Mouse (Mus musculus) kidney, embryonic 15.5 days (tissue): ENCODE results near the gene Ss18l1. TPM values are rescaled to one million over a fixed set of nuclear protein-coding genes. Genes with fewer than 3 reads are reported as not detected.

Source experiments
- ATAC-seq: fragments of 200-750 bp; cut with Nextera tagmentation; replicated peaks from 2 replicates; pipeline ENCODE4 v1.8.0; 2017; ENCODE audit warnings: moderate TSS enrichment; ENCODE audit not compliant: low FRiP score
- H3K27ac ChIP-seq: fragments of 300-500 bp; sonication (generic); 2 replicates; pipeline ENCODE4 v1.5.1; 2015; ENCODE audit warnings: mild to moderate bottlenecking, inconsistent platforms
- H3K27me3 ChIP-seq: fragments of 300-500 bp; sonication (generic); 2 replicates; pipeline ENCODE4 v1.6.1; 2015; ENCODE audit warnings: inconsistent platforms
- H3K36me3 ChIP-seq: fragments of 300-500 bp; sonication (generic); 2 replicates; pipeline ENCODE4 v1.6.1; 2015; ENCODE audit warnings: inconsistent platforms
- H3K4me1 ChIP-seq: fragments of 300-500 bp; sonication (generic); 2 replicates; pipeline ENCODE4 v1.6.1; 2015; ENCODE audit warnings: inconsistent platforms
- H3K4me2 ChIP-seq: fragments of 300-500 bp; sonication (generic); 2 replicates; pipeline ENCODE4 v1.6.1; 2015; ENCODE audit warnings: moderate library complexity, mild to moderate bottlenecking, inconsistent platforms
- H3K4me3 ChIP-seq: fragments of 300-500 bp; sonication (generic); replicated peaks from 2 replicates; pipeline ENCODE4 v1.5.1; 2015; ENCODE audit warnings: mild to moderate bottlenecking, inconsistent platforms
- H3K9ac ChIP-seq: fragments of 300-500 bp; sonication (generic); 2 replicates; pipeline ENCODE4 v1.6.1; 2015; ENCODE audit warnings: mild to moderate bottlenecking, inconsistent platforms
- H3K9me3 ChIP-seq: fragments of 300-500 bp; sonication (generic); replicated peaks from 2 replicates; pipeline ENCODE4 v1.6.1; 2016; ENCODE audit warnings: inconsistent platforms
- WGBS: fragments of 180-500 bp; shearing (Covaris S2); methylation state at CpG from one replicate; pipeline ENCODE4 v1.1.7; 2015; ENCODE audit warnings: mixed read lengths; 5-methylcytosine and 5-hydroxymethylcytosine counted together
- polyA plus RNA-seq: library from polyadenylated mRNA; unstranded; fragments of >200 nt; fragmentation: Nextera tagmentation; extraction: Ambion mirVana; gene quantifications from 2 replicates; pipeline ENCODE4 v1.2.1, GENCODE M21; 2015

The Ss18l1 gene
- polyA plus RNA-seq, 1 experiment from 2014 or later, result 6.4 TPM

DNA sequence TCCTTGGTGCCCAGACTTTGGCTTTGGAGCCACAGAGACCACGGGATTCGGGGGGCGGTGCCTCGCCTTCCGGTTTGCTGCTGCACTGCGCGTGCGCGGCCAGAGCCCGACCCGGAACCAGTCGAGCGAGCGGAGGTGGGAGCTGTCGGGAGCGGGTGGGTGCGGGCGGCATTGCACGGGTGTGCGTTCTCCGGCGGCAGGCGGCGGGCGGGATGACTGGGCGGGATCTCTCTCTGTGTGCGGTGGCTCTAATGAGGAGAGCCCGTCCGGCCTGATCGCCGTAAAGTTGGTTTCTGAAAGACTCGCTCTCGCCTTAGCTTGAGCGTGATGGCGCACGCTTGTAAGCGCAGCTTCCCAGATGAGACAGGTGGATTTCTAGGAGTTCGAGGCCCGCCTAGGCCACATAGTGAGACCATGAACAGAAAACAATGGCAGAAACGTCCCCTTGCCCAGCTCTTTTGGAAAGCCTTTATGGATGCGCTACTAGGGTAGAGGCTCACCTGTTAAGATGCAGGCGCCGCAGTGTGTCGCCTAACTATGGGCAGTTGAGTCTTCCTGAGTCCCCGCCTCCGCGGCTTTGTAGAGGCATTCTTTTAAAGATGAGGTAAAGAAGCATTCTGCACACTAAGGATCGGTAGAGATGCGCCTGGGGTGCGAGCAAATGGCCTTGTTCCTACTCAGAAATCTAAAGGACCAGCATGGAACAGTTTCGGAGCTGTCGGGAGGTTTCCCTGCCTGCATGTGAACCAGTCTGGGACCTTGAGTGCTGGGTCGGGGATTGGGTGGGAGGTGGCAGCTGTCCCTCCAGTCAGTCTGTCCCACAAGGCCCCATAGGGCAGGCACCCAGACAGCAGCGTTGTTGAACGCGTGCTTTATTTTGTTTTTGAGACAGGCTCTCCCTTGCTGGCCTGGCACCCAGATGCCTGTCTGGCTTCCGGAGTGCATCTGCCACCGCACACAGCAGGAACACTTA lies 28.5 kb downstream of the Ss18l1 start, which contains the start of gene Mtg2:
TSS of gene Mtg2 (plus strand) at position 108 of the 973 bp plus-strand sequence.
- H3K4me3 ChIP-seq, result peak within 1 kb of the TSS; percentile 84

DNA sequence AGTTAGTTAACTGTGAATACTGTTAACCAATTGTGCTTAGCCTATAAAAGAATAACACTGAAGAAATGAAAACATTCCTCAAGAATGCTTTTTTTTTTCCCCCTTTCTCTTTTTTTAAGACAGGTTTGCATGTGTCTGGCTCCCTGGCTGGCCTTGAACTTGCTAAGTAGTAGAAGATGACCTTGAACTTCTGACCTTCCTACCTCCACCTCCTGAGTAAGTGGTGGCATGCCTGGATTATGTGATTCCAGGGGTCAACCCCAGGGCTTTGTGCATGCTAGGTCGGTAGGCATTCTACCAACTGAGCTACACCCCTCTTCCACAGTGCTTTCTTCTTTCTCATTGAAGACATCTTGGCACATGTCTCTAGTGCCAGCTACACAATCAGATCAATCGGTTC lies 29.4 kb downstream of the Ss18l1 start:
- no peaks in the 10 kb centered on the region for H3K27me3 ChIP-seq
- no peak overlapping the region for H3K4me2 ChIP-seq
- peaks cover 11% of the 10 kb centered on the region for H3K4me1 ChIP-seq
- no peak overlapping the region for H3K4me3 ChIP-seq
- no peaks in the 10 kb centered on the region for H3K9me3 ChIP-seq
- WGBS, result 82% methylated on average over 2 of the region's 2 CpGs
- no peak overlapping the region for H3K27ac ChIP-seq
- no peak overlapping the region for H3K9ac ChIP-seq
- ATAC-seq, result no peak
- H3K36me3 ChIP-seq, result peaks cover 28% of the 10 kb centered on the region

More for the DNA sequence above, 28.5 kb downstream of the Ss18l1 start, which contains the start of gene Mtg2:
- Histone ChIP-seq H3K4me2 (peak within 1 kb of the TSS; percentile 77), H3K27ac (peak within 1 kb of the TSS; percentile 83), H3K36me3 (peaks cover 24% of the 10 kb centered on the region), H3K4me1 (peaks cover 11% of the 10 kb centered on the region), H3K9me3 (no peaks in the 10 kb centered on the region), H3K9ac (peak within 1 kb of the TSS; percentile 64), H3K27me3 (no peaks in the 10 kb centered on the region)
- ATAC-seq, result peak; percentile 97
- 5% methylated on average over 58 of the region's 58 CpGs for WGBS

DNA sequence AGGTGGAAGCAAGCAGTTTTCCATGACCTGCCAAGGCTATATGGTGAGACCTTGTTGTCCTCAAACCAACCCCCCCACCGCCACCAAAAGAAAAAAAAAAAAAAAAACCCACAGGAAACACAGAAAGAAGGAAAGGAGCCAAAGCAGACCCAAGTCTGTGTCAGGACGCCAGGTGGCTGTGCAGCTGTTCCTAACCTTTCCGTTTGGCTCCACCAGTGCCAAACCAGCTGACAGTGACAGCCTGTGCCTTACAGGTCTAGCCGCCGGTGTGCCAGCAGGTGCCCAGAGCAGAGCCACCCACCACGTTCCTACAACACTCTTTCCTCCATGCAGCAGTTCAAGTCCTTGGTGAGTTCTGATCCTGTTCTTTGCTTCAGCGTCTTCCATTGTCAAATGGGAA lies 30.6 kb downstream of the Ss18l1 start:
- peaks cover 11% of the 10 kb centered on the region for H3K4me1 ChIP-seq
- H3K9me3 ChIP-seq, result no peaks in the 10 kb centered on the region
- peaks cover 27% of the 10 kb centered on the region for H3K36me3 ChIP-seq
- H3K4me2 ChIP-seq, result no peak overlapping the region
- WGBS, result 95% methylated on average over 7 of the region's 7 CpGs
- no peaks in the 10 kb centered on the region for H3K27me3 ChIP-seq
- no peak for ATAC-seq
- H3K4me3 ChIP-seq, result no peak overlapping the region
- H3K9ac ChIP-seq, result no peak overlapping the region
- H3K27ac ChIP-seq, result no peak overlapping the region

DNA sequence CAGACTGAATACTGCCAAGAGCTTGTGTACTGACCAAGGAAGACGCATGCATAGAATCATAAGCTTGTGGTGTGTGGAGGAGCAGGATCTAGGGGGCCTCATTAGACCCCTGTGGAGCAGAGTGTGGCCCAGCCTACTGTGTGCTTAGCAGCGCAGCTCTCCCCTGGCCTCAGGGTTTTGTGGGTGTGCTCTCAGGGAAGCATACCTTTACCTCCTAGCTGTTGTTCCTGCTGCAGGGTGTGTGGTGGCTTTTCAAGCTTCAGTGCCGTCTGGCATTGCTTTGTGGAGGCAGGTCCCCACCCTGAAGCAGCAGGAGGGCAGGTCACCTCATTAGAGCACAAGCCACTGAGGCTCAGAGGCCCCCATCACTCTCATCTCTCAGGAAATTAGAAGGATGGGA lies 35.3 kb downstream of the Ss18l1 start:
- Histone ChIP-seq H3K9ac (no peak overlapping the region), H3K27me3 (no peaks in the 10 kb centered on the region), H3K4me2 (no peak overlapping the region), H3K9me3 (no peaks in the 10 kb centered on the region), H3K4me3 (no peak overlapping the region), H3K27ac (no peak overlapping the region), H3K36me3 (peaks cover 42% of the 10 kb centered on the region), H3K4me1 (no peaks in the 10 kb centered on the region)
- no peak for ATAC-seq
- WGBS, result 76% methylated on average over 3 of the region's 3 CpGs

DNA sequence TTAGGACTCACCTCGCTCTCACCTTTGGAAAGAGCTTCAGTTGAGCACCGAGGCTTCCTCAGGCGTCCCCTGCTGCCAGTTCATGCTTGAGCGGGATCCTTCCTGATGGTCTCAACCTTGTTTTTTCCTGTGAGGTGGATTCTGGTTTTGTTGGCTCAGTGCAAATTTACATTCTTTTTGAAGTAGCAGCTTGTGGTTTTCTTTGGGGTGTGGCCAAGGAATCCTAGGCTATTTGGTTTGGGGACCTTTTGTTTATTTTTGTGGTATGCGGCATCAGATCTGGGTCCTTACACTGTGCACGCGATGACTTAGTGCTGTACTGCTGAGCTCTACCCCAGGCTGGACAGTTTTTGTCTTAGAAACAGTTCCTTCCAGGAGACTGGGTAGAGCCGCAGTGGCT lies 38.4 kb downstream of the Ss18l1 start:
- no peaks in the 10 kb centered on the region for H3K9me3 ChIP-seq
- no peak for ATAC-seq
- H3K36me3 ChIP-seq, result peaks cover 51% of the 10 kb centered on the region
- WGBS, result 82% methylated on average over 8 of the region's 8 CpGs
- no peak overlapping the region for H3K4me3 ChIP-seq
- no peaks in the 10 kb centered on the region for H3K27me3 ChIP-seq
- H3K27ac ChIP-seq, result no peak overlapping the region
- no peak overlapping the region for H3K4me2 ChIP-seq
- H3K9ac ChIP-seq, result no peak overlapping the region
- peaks cover 16% of the 10 kb centered on the region for H3K4me1 ChIP-seq

DNA sequence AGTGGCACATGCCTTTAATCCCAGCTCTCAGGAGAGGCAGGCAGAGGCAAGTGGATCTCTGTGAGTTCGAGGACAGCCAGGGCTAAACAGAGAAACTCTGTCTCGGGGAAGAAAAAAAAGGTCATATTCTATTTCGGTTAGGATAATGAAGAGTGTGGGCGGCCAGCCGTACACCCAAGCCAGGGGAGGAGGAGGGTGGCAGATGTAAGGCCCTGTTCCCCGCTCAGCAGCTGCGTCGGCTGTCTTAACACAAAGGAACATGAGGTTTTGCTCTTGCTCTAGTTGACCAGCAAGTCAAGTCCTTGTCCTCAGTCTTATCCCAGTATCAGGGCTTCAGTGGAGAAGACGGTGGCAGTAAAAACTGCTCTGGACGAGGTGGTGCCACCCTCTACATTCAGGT lies 40.8 kb downstream of the Ss18l1 start:
- ATAC-seq, result no peak
- H3K4me1 ChIP-seq, result peaks cover 27% of the 10 kb centered on the region
- no peak overlapping the region for H3K9ac ChIP-seq
- H3K9me3 ChIP-seq, result no peaks in the 10 kb centered on the region
- WGBS, result 74% methylated on average over 10 of the region's 10 CpGs
- no peaks in the 10 kb centered on the region for H3K27me3 ChIP-seq
- no peak overlapping the region for H3K27ac ChIP-seq
- no peak overlapping the region for H3K4me3 ChIP-seq
- peaks cover 42% of the 10 kb centered on the region for H3K36me3 ChIP-seq
- no peak overlapping the region for H3K4me2 ChIP-seq

DNA sequence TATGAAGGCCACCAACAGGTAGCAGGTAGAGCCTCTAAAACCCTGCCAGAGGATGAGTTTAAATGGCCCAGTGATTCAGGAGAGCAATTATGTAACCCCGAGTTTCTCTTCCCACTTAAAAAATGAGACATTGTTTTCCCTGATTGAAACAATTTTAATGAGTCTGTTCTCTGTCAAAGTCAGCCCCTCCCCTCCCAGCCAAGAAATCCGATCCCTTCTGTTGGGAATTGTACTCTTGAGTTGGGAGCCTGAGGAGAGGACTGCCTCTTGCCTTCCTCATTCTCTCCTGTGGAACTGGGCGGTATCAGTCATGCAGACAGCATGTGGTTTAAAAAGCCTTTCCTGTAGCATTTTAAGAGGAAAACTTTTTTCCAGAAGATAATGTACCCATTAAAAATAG lies 42.3 kb downstream of the Ss18l1 start:
- WGBS, result 21% methylated on average over 3 of the region's 3 CpGs

DNA sequence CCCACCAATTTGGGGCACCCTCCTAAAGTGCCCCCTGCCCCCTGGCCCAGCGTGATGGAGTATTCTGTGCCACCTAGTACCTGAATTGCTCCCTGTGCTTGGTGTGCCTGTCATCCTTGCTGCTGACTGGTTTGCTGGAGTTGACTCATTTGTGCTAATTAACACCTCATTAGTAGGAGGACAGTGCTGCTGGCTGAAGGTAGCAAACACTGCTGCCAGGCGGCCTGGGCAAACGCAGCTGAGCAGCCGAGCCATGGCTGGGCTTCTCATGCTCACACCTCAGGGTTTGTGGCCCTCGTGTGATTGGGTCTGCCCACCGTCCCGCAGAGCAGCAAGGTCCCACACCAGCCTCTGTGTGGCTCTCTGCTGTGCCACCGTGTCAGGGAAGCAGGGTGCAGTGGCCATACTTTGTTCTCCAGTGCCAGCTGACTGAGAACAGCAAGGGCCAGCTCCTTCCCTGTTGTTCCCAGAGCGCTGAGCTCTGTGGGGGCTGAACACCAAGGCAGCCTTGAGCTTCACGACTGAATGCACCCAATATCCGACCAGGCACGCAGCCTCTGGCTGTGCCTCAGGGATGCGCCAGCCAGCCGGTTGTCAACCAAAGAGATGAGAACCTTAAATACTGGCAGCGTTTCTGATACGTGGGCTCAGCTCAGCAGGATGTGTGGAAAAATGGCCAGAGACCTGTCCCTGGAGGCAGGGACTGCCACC lies 43.8 kb downstream of the Ss18l1 start:
- H3K9me3 ChIP-seq, result no peaks in the 10 kb centered on the region
- peaks cover 36% of the 10 kb centered on the region for H3K4me1 ChIP-seq
- H3K27me3 ChIP-seq, result no peaks in the 10 kb centered on the region
- no peak overlapping the region for H3K27ac ChIP-seq
- 53% methylated on average over 16 of the region's 16 CpGs for WGBS
- peaks cover 32% of the 10 kb centered on the region for H3K36me3 ChIP-seq
- H3K9ac ChIP-seq, result no peak overlapping the region
- no peak overlapping the region for H3K4me2 ChIP-seq
- H3K4me3 ChIP-seq, result no peak overlapping the region
- 0 out of 2 replicates have a peak, but pooled peaks have one; percentile 37 for ATAC-seq

More for the DNA sequence above, 42.3 kb downstream of the Ss18l1 start:
- Histone ChIP-seq H3K9me3 (no peaks in the 10 kb centered on the region), H3K27ac (no peak overlapping the region), H3K27me3 (no peaks in the 10 kb centered on the region), H3K9ac (no peak overlapping the region), H3K4me1 (peaks cover 27% of the 10 kb centered on the region), H3K4me3 (no peak overlapping the region), H3K36me3 (peaks cover 32% of the 10 kb centered on the region), H3K4me2 (no peak overlapping the region)
- ATAC-seq, result no peak

DNA sequence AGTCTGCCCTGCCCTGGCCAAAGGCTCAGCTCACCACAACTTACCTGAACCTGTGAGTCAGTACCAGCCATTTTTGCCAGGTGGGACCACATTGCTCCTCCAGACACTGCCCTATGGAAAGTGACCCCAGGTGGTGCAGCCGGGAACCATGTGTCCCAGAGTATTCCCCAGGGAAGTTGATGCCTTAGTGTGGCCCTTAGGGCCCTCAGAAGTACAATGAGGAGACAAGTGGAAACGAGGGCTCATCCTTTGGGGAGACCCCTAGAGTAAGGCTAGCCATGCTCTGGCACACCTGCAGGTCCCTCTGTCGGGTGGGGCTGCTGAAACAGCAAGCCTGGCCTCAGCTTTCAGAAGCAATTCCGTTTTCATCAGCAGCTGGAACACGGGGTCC lies 44.3 kb downstream of the Ss18l1 start:
- peaks cover 32% of the 10 kb centered on the region for H3K36me3 ChIP-seq
- 81% methylated on average over 5 of the region's 5 CpGs for WGBS
- H3K9ac ChIP-seq, result no peak overlapping the region
- no peaks in the 10 kb centered on the region for H3K27me3 ChIP-seq
- no peak overlapping the region for H3K27ac ChIP-seq
- no peak overlapping the region for H3K4me3 ChIP-seq
- peaks cover 36% of the 10 kb centered on the region for H3K4me1 ChIP-seq
- no peak overlapping the region for H3K4me2 ChIP-seq
- H3K9me3 ChIP-seq, result no peaks in the 10 kb centered on the region
- no peak for ATAC-seq

DNA sequence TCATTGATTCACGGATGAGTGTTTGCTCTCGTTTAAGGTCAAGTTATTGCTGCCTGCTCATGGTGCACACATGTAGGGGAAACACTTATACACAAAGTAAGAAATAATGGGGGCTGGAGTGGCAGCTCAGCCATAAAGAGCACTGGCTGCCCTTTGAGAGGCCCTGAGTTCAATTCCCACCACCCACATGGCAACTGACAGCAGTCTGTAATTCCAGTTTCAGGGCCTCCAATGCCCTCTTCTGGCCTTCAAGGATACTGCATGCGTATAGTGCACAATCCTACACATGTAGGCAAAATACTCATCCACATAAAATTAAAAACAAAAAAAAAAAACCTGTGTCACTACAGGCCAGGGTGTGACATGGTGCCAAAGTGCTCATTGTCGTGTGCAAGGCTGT lies 45.2 kb downstream of the Ss18l1 start:
- H3K4me2 ChIP-seq, result no peak overlapping the region
- WGBS, result 85% methylated on average over 4 of the region's 4 CpGs
- H3K4me1 ChIP-seq, result peaks cover 36% of the 10 kb centered on the region
- no peak overlapping the region for H3K9ac ChIP-seq
- no peaks in the 10 kb centered on the region for H3K27me3 ChIP-seq
- peaks cover 27% of the 10 kb centered on the region for H3K36me3 ChIP-seq
- H3K4me3 ChIP-seq, result no peak overlapping the region
- H3K9me3 ChIP-seq, result no peaks in the 10 kb centered on the region
- H3K27ac ChIP-seq, result no peak overlapping the region
- no peak for ATAC-seq

DNA sequence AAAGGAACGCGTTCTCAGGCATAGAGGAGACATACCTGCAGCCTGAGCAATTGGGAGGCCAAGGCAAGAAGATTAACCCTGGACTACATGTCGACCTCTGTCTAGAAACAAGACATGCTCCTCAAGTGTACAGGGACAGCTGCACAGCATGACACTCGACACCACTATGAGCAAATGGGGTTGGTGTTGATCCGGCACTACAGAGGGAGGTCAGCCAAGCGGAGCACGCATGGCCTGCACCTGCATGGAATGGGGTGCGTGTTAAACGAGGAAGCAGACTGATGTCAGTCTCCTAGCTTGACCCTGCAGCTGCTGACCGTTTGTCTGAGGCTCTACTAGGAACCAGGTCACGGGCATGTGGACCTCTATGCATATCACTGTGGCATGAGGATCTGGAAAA lies 48.0 kb downstream of the Ss18l1 start:
- Histone ChIP-seq H3K27ac (no peak overlapping the region), H3K9me3 (no peaks in the 10 kb centered on the region), H3K4me3 (no peak overlapping the region), H3K27me3 (no peaks in the 10 kb centered on the region), H3K4me1 (peaks cover 23% of the 10 kb centered on the region), H3K4me2 (no peak overlapping the region), H3K9ac (no peak overlapping the region), H3K36me3 (peaks cover 7% of the 10 kb centered on the region)
- ATAC-seq, result peak; percentile 71; the same call in 1 of the 2 replicates
- 35% methylated on average over 11 of the region's 11 CpGs for WGBS

DNA sequence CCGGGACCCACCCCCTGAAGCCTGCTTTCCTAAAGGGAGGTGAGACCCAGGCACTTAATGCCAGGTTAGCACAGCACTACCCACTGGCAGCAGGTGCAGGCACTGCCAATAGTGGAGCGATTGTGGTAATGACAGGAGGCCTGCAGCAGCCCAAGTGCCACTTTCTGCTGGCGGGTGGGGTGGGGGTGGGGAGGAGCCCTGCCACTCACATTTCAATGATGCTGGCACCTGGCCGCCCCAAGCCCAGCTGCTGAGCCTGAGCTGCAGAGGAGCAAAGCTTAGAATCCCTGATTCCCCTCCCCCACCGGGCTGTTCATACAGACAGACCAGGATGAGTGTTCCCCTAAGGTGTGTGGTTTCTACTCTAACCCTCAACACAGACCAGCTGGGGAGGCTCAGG lies 53.4 kb downstream of the Ss18l1 start:
- H3K9me3 ChIP-seq, result no peaks in the 10 kb centered on the region
- ATAC-seq, result no peak
- H3K27ac ChIP-seq, result no peak overlapping the region
- no peak overlapping the region for H3K4me3 ChIP-seq
- 39% methylated on average over 5 of the region's 5 CpGs for WGBS
- H3K4me2 ChIP-seq, result no peak overlapping the region
- H3K27me3 ChIP-seq, result peaks cover 44% of the 10 kb centered on the region
- peaks cover 6% of the 10 kb centered on the region; the same call in 1 of the 2 replicates for H3K4me1 ChIP-seq
- H3K9ac ChIP-seq, result no peak overlapping the region
- no peaks in the 10 kb centered on the region for H3K36me3 ChIP-seq
